Mouse (Mus musculus) R1 (cell line): Measurements from ENCODE around the gene Wdr77.
"Not testable (repeated sequence)": the region's sequence is repeated elsewhere in the genome, so short reads cannot be mapped to it uniquely, and the experiment has no call there.

Experiments
- DNase-seq: peaks from one replicate; pipeline ENCODE4 v3.0.0-alpha.2; 2018; ENCODE audit warnings: low read depth, low spot score

The Wdr77 gene

GRCm38 (mm10) chr3:105951348-105951747 lies 7.8 kb upstream of the Wdr77 start:
- DNase-seq: no peak

DNA sequence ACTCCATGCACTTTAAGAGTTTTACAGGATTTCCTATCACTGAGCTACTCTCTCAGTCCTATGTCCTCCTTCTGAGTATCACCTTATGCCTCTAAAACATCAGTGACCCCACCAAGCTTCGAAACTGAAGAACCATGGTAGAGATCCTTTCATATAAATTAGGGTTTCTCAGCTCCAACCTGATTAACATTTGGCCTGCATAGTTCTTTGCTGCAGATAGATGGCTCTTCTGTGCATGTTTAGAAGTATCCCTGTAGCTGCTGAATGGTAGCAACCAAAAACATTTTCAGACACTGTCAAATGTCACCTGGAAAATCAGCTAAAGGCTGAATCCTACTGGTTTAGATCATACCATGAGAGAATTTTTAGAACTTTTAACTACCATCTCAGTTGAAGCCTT lies 1.9 kb upstream of the Wdr77 start:
- DNase-seq: no peak

GRCm38 (mm10) chr3:105958204-105958603 lies 965 bp upstream of the Wdr77 start:
- peak; percentile 18 for DNase-seq

- peak; percentile 82 for DNase-seq
These were observed 416 bp downstream of the Wdr77 start for GRCm38 (mm10) chr3:105959585-105959984.

DNA sequence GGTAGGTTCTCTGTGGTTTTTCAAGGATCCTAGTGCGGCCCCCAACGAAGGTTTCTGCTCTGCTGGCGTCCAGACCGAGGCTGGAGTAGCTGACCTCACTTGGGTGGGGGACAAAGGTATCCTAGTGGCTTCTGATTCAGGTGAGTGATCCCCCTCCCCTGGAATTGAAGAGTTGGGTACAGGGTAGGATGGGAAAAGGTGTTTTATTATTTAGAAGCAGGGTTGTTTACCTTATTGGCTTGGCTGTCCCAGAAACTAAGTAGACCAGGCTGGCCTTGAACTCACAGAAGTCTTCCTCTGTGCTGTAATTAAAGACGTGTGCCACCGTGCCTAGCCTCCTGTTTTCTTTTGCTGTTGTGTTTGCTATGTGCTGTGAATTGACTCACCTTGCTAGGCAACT lies 830 bp downstream of the Wdr77 start, which contains the start of gene Atp5f1:
Atp5f1 (minus strand) TSS at position 101 of the 400 bp plus-strand sequence.
- DNase-seq: no peak

- peak; percentile 67 for DNase-seq
These were observed 1.5 kb downstream of the Wdr77 start for GRCm38 (mm10) chr3:105960700-105961099.

GRCm38 (mm10) chr3:105971831-105972446 lies 12.8 kb downstream of the Wdr77 start:
- peak; percentile 18 for DNase-seq

DNA sequence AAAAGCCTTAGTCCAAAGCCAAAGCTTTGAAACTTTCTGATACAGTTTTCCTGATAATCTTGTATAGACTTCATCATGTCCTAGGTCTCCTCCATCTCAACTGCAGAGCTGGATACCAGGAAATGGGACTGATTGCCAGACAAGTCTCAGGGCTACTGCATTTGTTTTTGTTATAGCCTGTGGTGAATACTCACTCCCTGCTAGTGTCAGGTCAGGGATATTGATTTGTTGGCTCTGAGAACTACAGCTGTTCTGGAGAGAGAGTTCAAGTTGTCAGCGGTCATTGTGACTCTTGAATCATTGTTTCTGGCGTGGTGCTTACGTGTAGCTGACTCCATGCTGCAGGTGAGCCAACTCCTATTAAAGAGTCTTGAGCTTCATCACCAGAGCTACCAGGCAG lies 14.2 kb downstream of the Wdr77 start, which contains the start of gene Ovgp1:
Ovgp1 (plus strand) TSS at position 301 of the 400 bp plus-strand sequence.
- no peak for DNase-seq

DNA sequence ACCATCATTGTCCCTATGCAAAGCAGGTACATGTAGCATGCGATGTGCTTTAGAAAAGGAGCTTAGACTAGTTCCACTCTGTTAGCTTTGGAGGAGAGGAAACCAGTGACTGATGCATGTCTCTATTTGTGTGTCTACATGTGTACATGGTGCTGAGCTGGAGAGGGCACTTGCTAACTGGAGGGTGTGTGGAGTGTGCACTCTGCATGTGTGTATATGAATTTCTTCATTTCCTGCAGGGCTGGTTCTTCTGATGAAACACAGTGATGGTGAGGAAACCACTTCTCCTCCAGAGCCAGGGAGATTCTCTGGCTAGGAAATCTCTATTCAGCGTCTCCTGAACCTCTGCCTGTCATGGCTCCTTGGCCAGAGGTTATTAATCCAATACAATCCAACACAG lies 15.0 kb downstream of the Wdr77 start:
- no peak for DNase-seq

DNA sequence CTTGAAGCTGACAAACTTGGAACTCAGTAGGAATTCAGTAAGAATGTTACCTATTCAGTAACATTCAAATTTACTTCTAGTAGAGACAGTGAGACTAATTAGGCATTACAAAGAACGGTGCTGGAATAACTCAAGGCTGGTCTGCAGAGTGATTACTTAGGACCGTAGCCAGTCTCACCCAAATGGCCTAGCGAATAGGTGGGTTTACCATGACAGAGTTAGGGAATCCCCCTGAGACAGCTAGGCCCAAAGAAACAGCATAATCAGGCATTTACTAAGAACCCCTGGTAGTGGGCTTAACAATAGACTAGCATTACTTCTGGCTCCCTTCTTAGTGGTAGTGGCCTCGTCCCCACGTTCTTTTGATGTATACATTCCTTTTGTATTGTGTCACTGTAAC lies 30.4 kb downstream of the Wdr77 start:
- DNase-seq: peak; percentile 78

DNA sequence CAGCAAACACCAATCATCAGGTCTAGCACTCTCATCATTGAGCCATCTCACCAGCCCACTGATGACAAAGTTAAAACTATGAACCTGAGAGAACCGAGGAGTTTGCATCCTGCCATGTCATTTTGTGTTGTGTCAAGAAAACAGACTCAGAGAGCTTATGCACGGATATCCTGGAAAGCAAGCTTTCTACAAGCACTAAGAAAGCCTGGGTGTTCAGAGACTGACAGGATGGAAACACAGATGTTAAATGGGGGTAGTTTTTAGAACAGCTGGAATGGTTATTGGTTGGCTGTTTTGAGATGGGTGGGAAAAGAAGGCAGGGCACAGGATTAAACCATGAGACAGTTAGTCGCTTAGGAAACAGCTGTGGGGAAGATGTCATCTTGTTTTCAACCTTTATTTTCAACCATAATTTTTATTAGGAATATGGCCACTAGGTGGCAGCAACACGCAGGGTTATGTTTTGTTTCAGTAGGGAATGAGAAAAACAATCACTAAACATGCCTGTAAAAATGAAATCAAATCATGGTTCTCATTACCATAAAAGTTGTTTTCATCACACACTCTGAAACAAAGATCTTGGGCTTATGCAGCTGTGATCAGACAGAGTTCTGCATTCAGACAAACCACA lies 32.6 kb downstream of the Wdr77 start:
- peak; percentile 18 for DNase-seq

DNA sequence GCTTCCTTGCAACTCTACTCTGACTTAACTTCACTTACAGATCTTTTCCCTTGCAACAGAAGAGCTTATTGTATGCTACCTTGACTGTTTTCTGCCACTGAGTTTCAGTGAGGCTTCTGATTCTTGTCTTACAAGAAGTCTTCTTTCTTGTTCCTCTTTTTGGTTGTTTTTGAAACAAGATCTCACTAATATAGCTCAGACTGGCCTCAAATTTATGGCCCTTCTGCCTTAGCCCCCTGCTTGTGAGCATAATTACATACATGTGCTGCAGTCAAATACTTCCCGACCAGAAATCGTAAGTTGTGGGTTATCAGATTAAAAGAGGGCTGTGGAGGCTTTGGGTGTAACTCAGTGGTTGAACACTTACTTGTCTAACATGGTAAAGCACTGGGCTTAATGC lies 35.6 kb downstream of the Wdr77 start:
- DNase-seq: no peak

- DNase-seq: no peak
These were observed 41.7 kb downstream of the Wdr77 start for GRCm38 (mm10) chr3:106000707-106001375.

GRCm38 (mm10) chr3:106001416-106002370 lies 42.5 kb downstream of the Wdr77 start:
- peak; percentile 89 for DNase-seq

- DNase-seq: not testable (repeated sequence)
These were observed 44.2 kb downstream of the Wdr77 start for GRCm38 (mm10) chr3:106003360-106003759.

- no peak for DNase-seq
These were observed 55.4 kb downstream of the Wdr77 start, which contains the start of gene Pifo for GRCm38 (mm10) chr3:106014546-106014945. Gene Pifo (minus strand): TSS chr3:106014646.
